Mouse (Mus musculus) left cerebral cortex, adult 11 months (tissue): Measurements from ENCODE around the gene Sprr2b.
"Not testable (repeated sequence)": the region's sequence is repeated elsewhere in the genome, so short reads cannot be mapped to it uniquely, and the experiment has no call there.

Source experiments
- DNase-seq: peaks from one replicate; pipeline ENCODE4 v3.0.0; 2022; ENCODE audit warnings: low spot score

Sprr2b gene

DNA sequence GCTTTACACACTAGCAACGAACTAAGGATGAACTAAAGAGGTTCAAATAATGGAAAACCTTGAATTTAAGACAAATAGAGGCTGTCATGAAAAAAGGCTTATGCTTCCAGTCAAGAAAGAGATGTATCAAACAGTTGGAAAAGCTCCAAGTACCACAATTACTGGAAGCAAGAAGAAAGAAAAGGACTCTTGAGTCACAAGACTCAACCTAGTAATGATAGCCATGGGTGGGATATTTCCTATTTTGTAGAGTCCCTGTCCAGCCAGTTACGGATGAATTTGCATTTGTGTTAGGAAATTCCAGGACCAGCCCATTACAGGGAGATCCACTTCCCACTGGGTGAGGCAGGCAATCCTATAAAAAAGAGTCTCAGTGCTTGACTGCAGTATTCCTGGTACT lies at the start of gene Sprr2b:
Sprr2b (plus strand) TSS at position 301 of the 400 bp plus-strand sequence.
- DNase-seq = no peak

- not testable (repeated sequence) for DNase-seq
These were observed 44.9 kb upstream of the Sprr2b start for GRCm38 (mm10) chr3:92271414-92271985.

- DNase-seq = not testable (repeated sequence)
These were observed 42.9 kb upstream of the Sprr2b start for GRCm38 (mm10) chr3:92273504-92273903.

GRCm38 (mm10) chr3:92274018-92274417 lies 42.4 kb upstream of the Sprr2b start:
- not testable (repeated sequence) for DNase-seq

GRCm38 (mm10) chr3:92279663-92280062 lies 36.8 kb upstream of the Sprr2b start:
- not testable (repeated sequence) for DNase-seq

DNA sequence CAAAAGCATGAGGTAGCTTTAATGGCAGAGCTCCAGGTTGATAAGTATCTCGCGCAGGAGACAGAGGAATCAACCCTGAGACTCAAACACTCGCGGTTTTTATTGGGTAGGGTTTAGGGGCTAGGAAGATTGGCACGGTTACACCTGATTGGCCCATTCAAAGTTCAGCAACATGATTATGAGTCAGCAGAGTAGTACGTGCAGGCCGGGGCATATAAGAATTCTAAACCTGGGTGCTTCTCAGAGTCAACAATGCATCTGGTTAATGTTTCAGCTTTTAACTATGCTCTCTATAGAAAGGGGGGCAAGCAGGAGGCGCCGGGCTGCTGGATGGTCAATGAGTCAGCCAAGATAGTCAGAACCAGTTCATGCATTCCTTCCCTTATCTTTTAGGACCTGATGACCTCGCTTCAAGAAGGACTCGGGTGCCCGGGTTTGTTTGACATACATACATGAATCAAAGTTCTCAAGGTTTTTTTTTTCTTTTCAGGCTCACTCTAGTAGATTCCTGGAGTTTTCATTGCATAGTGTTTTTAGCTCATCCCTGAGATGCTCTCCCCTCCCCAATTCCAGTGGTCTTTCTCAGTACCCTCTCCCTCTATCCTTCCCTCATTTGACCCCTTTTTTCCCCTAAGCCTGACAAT lies 35.3 kb upstream of the Sprr2b start:
- not testable (repeated sequence) for DNase-seq

DNA sequence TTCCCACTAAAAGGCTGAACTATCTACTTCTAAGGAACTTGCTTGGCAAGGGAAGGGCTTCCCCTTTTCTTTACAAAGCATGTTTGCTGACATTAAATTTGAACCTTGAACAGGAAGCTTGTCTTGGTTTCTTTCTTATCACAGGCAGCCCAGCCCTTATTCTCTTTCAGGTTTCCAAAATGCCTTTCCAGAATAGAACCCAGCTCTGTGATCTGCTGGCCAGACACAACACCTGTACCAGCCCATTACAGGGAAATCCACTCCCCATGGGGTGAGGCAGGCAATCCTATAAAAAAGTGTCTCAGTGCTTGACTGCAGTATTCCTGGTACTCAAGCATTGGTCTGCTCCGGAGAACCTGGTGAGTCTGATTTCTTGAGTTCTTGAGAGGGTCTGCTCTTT lies 31.3 kb upstream of the Sprr2b start, which contains the start of gene Sprr2a3:
Sprr2a3 (plus strand) TSS at position 317 of the 400 bp plus-strand sequence.
- DNase-seq = not testable (repeated sequence)

DNA sequence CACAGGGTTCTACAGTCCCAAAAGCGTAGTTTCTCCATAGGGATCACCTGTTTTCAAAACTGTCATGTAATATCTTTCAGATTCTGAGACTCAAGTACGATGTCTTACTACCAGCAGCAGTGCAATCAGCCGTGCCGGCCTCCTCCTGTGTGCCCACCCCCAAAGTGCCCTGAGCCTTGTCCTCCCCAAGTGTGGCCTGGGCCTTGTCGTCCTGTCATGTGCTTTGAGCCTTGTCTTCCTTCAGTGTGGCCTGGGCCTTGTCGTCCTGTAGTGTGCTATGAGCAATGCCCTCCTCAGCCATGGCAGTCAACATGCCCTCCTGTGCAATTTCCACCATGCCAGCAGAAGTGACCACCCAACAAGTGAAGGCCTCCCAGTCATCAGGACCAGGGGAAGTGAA lies 27.9 kb upstream of the Sprr2b start:
- DNase-seq = not testable (repeated sequence)

GRCm38 (mm10) chr3:92307406-92307805 lies 9.0 kb upstream of the Sprr2b start:
- DNase-seq = no peak

- no peak for DNase-seq
These were observed 964 bp downstream of the Sprr2b start for GRCm38 (mm10) chr3:92317384-92317783.

GRCm38 (mm10) chr3:92336278-92336677 lies 19.9 kb downstream of the Sprr2b start:
- no peak for DNase-seq

DNA sequence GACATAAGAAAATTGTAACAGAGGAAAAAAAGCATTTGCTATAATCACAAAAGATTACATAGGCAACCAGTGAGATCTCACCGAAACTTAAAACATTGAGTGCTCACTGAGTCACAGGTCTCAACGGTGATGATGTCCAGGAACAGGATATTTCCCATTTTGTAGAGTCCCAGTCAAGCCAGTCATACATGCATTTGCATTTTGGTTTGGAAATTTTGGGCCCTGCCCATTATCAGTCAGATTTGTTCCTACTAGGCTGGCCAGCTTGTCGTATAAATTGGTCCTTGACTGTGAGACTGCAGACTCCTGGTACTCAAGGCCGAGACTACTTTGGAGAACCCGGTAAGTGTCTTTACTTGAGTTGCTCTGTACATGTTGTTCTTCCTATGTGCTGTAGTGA lies 22.4 kb downstream of the Sprr2b start, which contains the start of gene Sprr2d:
Sprr2d (plus strand) TSS at position 301 of the 400 bp plus-strand sequence.
- DNase-seq = no peak

DNA sequence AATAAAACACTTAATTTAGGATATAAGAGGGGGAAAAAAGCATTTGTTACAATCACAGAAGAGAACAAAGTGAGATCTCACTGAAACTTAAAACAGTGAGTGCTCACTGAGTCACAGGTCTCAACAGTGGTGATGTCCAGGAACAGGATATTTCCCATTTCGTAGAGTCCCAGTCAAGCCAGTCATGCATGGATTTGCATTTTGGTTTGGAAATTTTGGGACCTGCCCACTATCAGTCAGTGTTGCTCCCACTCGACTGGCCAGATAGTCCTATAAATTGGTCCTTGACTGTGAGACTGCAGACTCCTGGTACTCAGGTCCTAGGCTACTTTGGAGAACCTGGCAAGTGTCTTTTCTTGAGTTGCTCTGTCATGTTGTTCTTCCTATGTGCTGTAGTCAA lies 35.4 kb downstream of the Sprr2b start, which contains the start of gene Sprr2e:
Sprr2e (plus strand) TSS at position 301 of the 400 bp plus-strand sequence.
- DNase-seq = no peak

- DNase-seq = no peak
These were observed 45.2 kb downstream of the Sprr2b start for GRCm38 (mm10) chr3:92361619-92362018.

DNA sequence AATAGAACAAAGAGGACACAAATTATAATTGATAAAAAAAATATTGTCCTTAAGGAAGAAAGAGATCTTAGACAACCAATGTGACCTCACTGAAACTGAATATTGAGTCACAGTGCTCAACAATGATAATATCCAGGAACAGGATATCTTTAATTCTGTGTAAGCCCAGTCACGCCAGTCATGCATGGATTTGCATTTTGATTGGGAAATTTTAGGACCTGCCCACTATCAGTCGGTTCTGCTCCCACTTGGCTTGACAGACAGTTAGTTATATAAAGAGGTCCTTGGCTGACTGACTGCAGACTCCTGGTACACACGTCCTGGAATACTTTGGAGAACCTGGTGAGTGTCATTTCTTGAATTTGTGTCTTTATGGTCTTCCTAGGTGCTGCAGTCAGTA lies 48.5 kb downstream of the Sprr2b start, which contains the start of gene Sprr2f:
Sprr2f (plus strand) TSS at position 301 of the 400 bp plus-strand sequence.
- no peak for DNase-seq
